Mouse (Mus musculus) left cerebral cortex, adult 9 months (tissue): ENCODE data around the gene Hoxc12.
A peak's percentile ranks its signal among the peaks of the same experiment; 100 is the strongest.

Experiments
- DNase-seq, 2 experiments: peaks; one replicate each; pipeline ENCODE4 v3.0.0; 2022; ENCODE audit warnings: low spot score in 2 of 2

Gene Hoxc12

GRCm38 (mm10) chr15:102980912-102981311, 44.4 kb downstream of the Hoxc12 start:
- no peak for DNase-seq

- no peak for DNase-seq
These were observed 45.1 kb downstream of the Hoxc12 start for GRCm38 (mm10) chr15:102981379-102982288.

- no peak for DNase-seq
These were observed 47.2 kb downstream of the Hoxc12 start for GRCm38 (mm10) chr15:102983716-102984115.

GRCm38 (mm10) chr15:102984521-102984920, 48.0 kb downstream of the Hoxc12 start:
- no peak for DNase-seq

GRCm38 (mm10) chr15:102984925-102985324, 48.4 kb downstream of the Hoxc12 start:
- DNase-seq, result no peak

- peak in 1 of 2 experiments; percentile 84 for DNase-seq
These were observed 50.7 kb downstream of the Hoxc12 start for GRCm38 (mm10) chr15:102987124-102987833.

- no peak for DNase-seq
These were observed 51.5 kb downstream of the Hoxc12 start for GRCm38 (mm10) chr15:102988078-102988477.
